Mouse (Mus musculus): ENCODE data around the gene Cdh3. TPM values are rescaled to one million over a fixed set of nuclear protein-coding genes. Genes with fewer than 3 reads are reported as not detected.

Cdh3 gene
- total and polyA plus RNA-seq, 3 experiments = not detected

GRCm38 (mm10) chr8:106569006-106569405 lies 58.3 kb downstream of the Cdh3 start:
- no peak overlapping the region for H3K27ac ChIP-seq (ENCODE audit: insufficient read depth, low read depth)
- dilution Hi-C loops (cut with MboI; ENCODE audit: extremely low pct_ligation_motif_present, extremely low pct_unique_long_range_greater_than_20kb, low sequenced_read_pairs) (no loop called here), in situ Hi-C loops (cut with MboI; ENCODE audit: low pct_ligation_motif_present, low pct_unique_long_range_greater_than_20kb, low sequenced_read_pairs) (no loop called here)
- no peaks in the 10 kb centered on the region for H3K9me3 ChIP-seq (replicated peaks; ENCODE audit: low read length)
- H3K4me2 ChIP-seq (ENCODE audit: insufficient read depth, low read depth, poor library complexity, severe bottlenecking) = no peak overlapping the region
- H3K9ac ChIP-seq (ENCODE audit: insufficient read depth, low read depth) = no peak overlapping the region
- no peak for TF ChIP-seq SIN3A (IDR thresholded peaks at IDR 0.05; ENCODE audit: low read length)
- no peak for TF ChIP-seq IRF4 (IDR thresholded peaks at IDR 0.05; ENCODE audit: low read depth, low read length)
- TF ChIP-seq ELF1 (IDR thresholded peaks at IDR 0.05; ENCODE audit: low read depth, low read length) = no peak
- no peak for TF ChIP-seq MYC (IDR thresholded peaks at IDR 0.05; ENCODE audit: low read depth, low read length)
- TF ChIP-seq MEF2A (IDR thresholded peaks at IDR 0.05; ENCODE audit: borderline replicate concordance, low read depth, low read length) = no peak
- TF ChIP-seq ZNF384 (IDR thresholded peaks at IDR 0.05; ENCODE audit: low read depth, low read length) = no peak
- no peak for TF ChIP-seq SMC3 (IDR thresholded peaks at IDR 0.05; ENCODE audit: low read depth, low read length)
- no peak for TF ChIP-seq NRF1 (IDR thresholded peaks at IDR 0.05; ENCODE audit: low read depth, low read length)
- no peak for TF ChIP-seq CHD1 (IDR thresholded peaks at IDR 0.05; ENCODE audit: low read depth, low read length)
- no peak for TF ChIP-seq NELFE (IDR thresholded peaks at IDR 0.05; ENCODE audit: low read depth, low read length)
- TF ChIP-seq JUND (conservative IDR thresholded peaks at IDR 0.05; ENCODE audit: low read depth, low read length) = no peak
- TF ChIP-seq MAFK (IDR thresholded peaks at IDR 0.05; ENCODE audit: insufficient replicate concordance, low read length) = no peak
- no peak for TF ChIP-seq EP300 (IDR thresholded peaks at IDR 0.05; ENCODE audit: low read length)
- no peak for TF ChIP-seq RAD21 (IDR thresholded peaks at IDR 0.05; ENCODE audit: low read depth, low read length)
- no peak for TF ChIP-seq TCF12 (IDR thresholded peaks at IDR 0.05; ENCODE audit: low read depth, low read length)
- no peak overlapping the region for H3K4me3 ChIP-seq (replicated peaks in 1 of 3; ENCODE audit: low read depth in 2 of 3, low read length in 2 of 3, poor library complexity in 1 of 3)
- H3K4me1 ChIP-seq (ENCODE audit: control insufficient read depth in 1 of 2, insufficient read depth in 2 of 2) = peaks cover 4 to 21% of the 10 kb centered on the region in 2 experiments; a peak in 2 of 4 replicates
- DNase-seq (ENCODE audit: extremely low read depth) = no peak
- peaks cover 1% of the 10 kb centered on the region for H3K27me3 ChIP-seq (replicated peaks)
- H3K36me3 ChIP-seq (replicated peaks in 1 of 2; ENCODE audit: control insufficient read depth in 1 of 2, insufficient read depth in 1 of 2, low read length in 1 of 2) = no peaks in the 10 kb centered on the region
- no peaks in the 10 kb centered on the region for H3K79me2 ChIP-seq (replicated peaks; ENCODE audit: control insufficient read depth, extremely low read depth, insufficient read depth, poor library complexity, severe bottlenecking)

GRCm38 (mm10) chr8:106570386-106570785 lies 59.7 kb downstream of the Cdh3 start:
- Histone ChIP-seq H3K4me2 (ENCODE audit: insufficient read depth, low read depth, poor library complexity, severe bottlenecking) (no peak overlapping the region), H3K36me3 (replicated peaks in 1 of 2; ENCODE audit: control insufficient read depth in 1 of 2, insufficient read depth in 1 of 2, low read length in 1 of 2) (no peaks in the 10 kb centered on the region), H3K4me1 (ENCODE audit: control insufficient read depth in 1 of 2, insufficient read depth in 2 of 2) (peaks cover 3 to 16% of the 10 kb centered on the region in 2 experiments; a peak in 2 of 4 replicates), H3K79me2 (replicated peaks; ENCODE audit: control insufficient read depth, extremely low read depth, insufficient read depth, poor library complexity, severe bottlenecking) (no peaks in the 10 kb centered on the region), H3K9me3 (replicated peaks; ENCODE audit: low read length) (no peaks in the 10 kb centered on the region), H3K27me3 (replicated peaks) (peaks cover 1% of the 10 kb centered on the region), H3K27ac (ENCODE audit: insufficient read depth, low read depth) (no peak overlapping the region), H3K4me3 (replicated peaks in 1 of 3; ENCODE audit: low read depth in 2 of 3, low read length in 2 of 3, poor library complexity in 1 of 3) (no peak overlapping the region), H3K9ac (ENCODE audit: insufficient read depth, low read depth) (no peak overlapping the region)
- DNase-seq (ENCODE audit: extremely low read depth) = no peak
- dilution Hi-C loops (cut with MboI; ENCODE audit: extremely low pct_ligation_motif_present, extremely low pct_unique_long_range_greater_than_20kb, low sequenced_read_pairs) = no loop called here
- TF ChIP-seq NRF1 (IDR thresholded peaks at IDR 0.05; ENCODE audit: low read depth, low read length) = no peak
- TF ChIP-seq POLR2AphosphoS2 (IDR thresholded peaks at IDR 0.05; ENCODE audit: low read depth, low read length) = no peak
- no peak for TF ChIP-seq HCFC1 (IDR thresholded peaks at IDR 0.05; ENCODE audit: low read depth, low read length)
- no peak for TF ChIP-seq MAX (IDR thresholded peaks at IDR 0.05; ENCODE audit: low read length)
- no peak for TF ChIP-seq UBTF (IDR thresholded peaks at IDR 0.05; ENCODE audit: low read depth, low read length)
- TF ChIP-seq RCOR1 (conservative IDR thresholded peaks at IDR 0.05; ENCODE audit: low read depth, low read length) = no peak
- in situ Hi-C loops (cut with MboI; ENCODE audit: low pct_ligation_motif_present, low pct_unique_long_range_greater_than_20kb, low sequenced_read_pairs) = no loop called here

Data from CH12.LX (cell line).